Mouse (Mus musculus): ENCODE measurements around the gene Cd300e.

DNA sequence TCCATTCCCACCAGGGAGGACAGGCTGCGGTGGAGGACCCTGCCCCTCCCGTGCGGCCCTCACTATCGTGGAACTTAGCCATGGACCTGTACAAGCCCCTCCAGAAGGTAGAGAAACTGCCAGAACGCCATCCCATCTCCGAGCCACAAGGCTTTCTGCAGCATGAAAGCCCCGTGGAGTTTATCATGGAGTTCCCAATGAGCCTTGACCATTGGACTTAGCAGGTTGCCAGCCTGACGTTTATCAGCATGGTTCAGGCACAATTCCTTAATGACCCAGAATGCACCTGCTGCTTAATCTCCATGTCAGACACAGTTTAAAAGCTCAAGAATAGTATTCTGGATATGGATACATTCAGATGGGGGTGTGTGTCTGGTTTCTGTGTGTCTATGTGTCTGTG, 23.1 kb upstream of the Cd300e start:
- no peak for TF ChIP-seq CTCF (IDR thresholded peaks at IDR 0.05; ENCODE audit: low read depth)
- TF ChIP-seq EP300 (IDR thresholded peaks at IDR 0.05; ENCODE audit: low read depth): no peak

Measured in liver, postnatal 0 days (tissue).